Mouse (Mus musculus): ENCODE data around the gene Ciao1.

- TF ChIP-seq CHD1 (IDR thresholded peaks at IDR 0.05; ENCODE audit: low read depth, low read length) (no peak), RAD21 (IDR thresholded peaks at IDR 0.05; ENCODE audit: low read depth, low read length) (no peak), PAX5 (IDR thresholded peaks at IDR 0.05; ENCODE audit: low read length) (no peak), MAZ (IDR thresholded peaks at IDR 0.05; ENCODE audit: low read depth, low read length) (no peak), CTCF (conservative IDR thresholded peaks at IDR 0.05 in 1 of 2, IDR thresholded peaks at IDR 0.05 in 1 of 2; ENCODE audit: low read depth in 2 of 2, low read length in 2 of 2) (no peak), NRF1 (IDR thresholded peaks at IDR 0.05; ENCODE audit: low read depth, low read length) (no peak), IRF4 (IDR thresholded peaks at IDR 0.05; ENCODE audit: low read depth, low read length) (no peak), HCFC1 (IDR thresholded peaks at IDR 0.05; ENCODE audit: low read depth, low read length) (no peak), EP300 (IDR thresholded peaks at IDR 0.05; ENCODE audit: low read length) (no peak), MAFK (IDR thresholded peaks at IDR 0.05; ENCODE audit: insufficient replicate concordance, low read length) (no peak), UBTF (IDR thresholded peaks at IDR 0.05; ENCODE audit: low read depth, low read length) (no peak), CHD2 (IDR thresholded peaks at IDR 0.05; ENCODE audit: low read length) (no peak)
Measured at GRCm38 (mm10) chr2:127206916-127207315, 40.7 kb downstream of the Ciao1 start.

Data from CH12.LX (cell line).